Mouse (Mus musculus) right cerebral cortex, postnatal 14 days (tissue): ENCODE results near the gene Stx16.

ENCODE experiments used
- DNase-seq: peaks from one replicate; pipeline ENCODE4 v3.0.0; 2022

Stx16 gene

DNA sequence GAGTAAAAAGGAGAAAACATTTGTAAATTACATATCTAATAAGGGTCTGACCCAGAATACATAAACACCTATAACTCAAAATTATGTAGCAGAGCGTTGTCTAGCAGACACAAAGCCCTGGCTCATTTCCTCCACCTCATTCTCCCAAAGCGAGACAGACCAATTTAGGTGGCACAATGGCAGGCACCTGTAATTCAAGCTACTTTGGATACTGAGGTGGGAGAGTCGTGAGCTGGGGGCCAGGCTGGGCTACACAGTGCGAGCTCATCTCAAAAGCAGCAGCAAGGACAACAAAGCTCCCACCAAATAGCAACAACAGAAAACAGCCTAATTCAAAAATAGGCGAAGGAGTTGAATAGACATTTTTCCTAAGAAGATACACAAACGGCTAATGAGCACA lies 52.8 kb downstream of the Stx16 start:
- DNase-seq = no peak

DNA sequence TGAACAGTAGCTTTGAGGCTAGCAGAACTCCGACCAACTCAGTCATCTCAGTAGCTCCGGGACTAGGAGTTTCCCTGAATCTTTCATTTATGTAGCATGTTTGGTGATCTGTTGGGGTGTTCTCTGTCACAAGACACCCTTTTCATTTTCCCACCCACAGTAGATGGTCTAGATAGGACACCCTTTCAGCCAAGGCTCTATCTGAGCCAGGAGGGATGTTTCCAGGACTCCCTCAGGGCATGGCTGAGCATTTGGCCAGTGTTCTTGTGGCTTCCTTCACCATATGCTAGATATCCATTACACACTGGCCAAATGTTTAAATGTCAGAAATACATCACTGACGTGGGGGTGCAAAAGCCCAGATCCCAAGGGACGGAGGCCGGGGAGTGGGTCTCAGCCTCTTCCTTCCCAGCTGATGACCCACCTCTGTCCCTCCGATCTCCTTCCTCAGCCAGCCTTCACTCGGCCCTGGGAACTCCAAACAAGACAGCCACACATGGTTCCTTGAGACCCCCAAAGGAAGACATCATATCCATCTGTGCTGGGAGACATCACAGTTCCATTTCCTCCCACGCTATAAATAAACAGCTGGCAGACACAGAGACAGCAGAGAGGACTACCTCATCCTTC lies 54.5 kb downstream of the Stx16 start:
- DNase-seq = no peak

DNA sequence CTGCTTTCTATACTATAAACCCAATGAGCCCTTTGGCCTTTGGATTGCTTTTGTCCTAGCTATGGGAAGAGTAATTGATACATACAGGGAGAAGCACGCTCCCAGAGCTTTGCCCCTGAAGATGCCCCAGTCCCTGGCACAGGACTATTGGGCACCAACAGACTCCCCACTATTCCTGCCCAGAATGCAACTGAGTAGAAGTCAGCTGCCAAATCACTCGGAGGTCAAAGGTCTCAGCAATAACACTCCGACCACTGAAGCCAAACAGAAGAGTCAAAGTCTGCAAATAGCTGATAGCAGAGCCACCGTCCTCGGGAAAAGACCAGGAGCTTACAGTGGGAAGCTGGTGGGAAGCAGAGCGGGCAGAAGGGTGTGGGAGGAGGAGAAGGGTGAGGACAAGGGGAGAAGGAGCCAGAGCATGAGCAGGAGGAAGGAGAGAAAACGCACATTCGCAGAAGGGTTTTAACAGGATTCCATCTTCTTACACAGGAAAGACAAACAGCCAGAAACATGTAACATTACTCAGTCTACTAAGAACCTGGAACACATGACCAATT lies 56.4 kb downstream of the Stx16 start:
- no peak for DNase-seq
